Mouse (Mus musculus) heart, embryonic 15.5 days (tissue): ENCODE results near the gene Mtfp1. TPM values are rescaled to one million over a fixed set of nuclear protein-coding genes. Genes with fewer than 3 reads are reported as not detected.

Source experiments
- ATAC-seq: fragments of 200-750 bp; cut with Nextera tagmentation; replicated peaks from 2 replicates; pipeline ENCODE4 v1.8.0; 2017; ENCODE audit warnings: low read depth, moderate TSS enrichment; ENCODE audit not compliant: insufficient number of reproducible peaks, insufficient read depth, low FRiP score
- H3K27ac ChIP-seq: fragments of 300-500 bp; sonication (generic); 2 replicates; pipeline ENCODE4 v1.5.1; 2015; ENCODE audit warnings: mild to moderate bottlenecking, inconsistent platforms
- H3K27me3 ChIP-seq: fragments of 300-500 bp; sonication (generic); 2 replicates; pipeline ENCODE4 v1.6.1; 2015; ENCODE audit warnings: inconsistent platforms
- H3K36me3 ChIP-seq: fragments of 300-500 bp; sonication (generic); 2 replicates; pipeline ENCODE4 v1.6.1; 2015; ENCODE audit warnings: mild to moderate bottlenecking, inconsistent platforms
- H3K4me1 ChIP-seq: fragments of 300-500 bp; sonication (generic); replicated peaks from 2 replicates; pipeline ENCODE4 v1.6.1; 2015; ENCODE audit warnings: inconsistent platforms
- H3K4me2 ChIP-seq: fragments of 300-500 bp; sonication (generic); 2 replicates; pipeline ENCODE4 v1.6.1; 2015; ENCODE audit warnings: inconsistent platforms, mild to moderate bottlenecking, moderate library complexity
- H3K4me3 ChIP-seq: fragments of 300-500 bp; sonication (generic); 2 replicates; pipeline ENCODE4 v1.5.1; 2015; ENCODE audit warnings: mild to moderate bottlenecking, inconsistent platforms
- H3K9ac ChIP-seq: fragments of 300-500 bp; sonication (generic); 2 replicates; pipeline ENCODE4 v1.6.1; 2015; ENCODE audit warnings: mild to moderate bottlenecking, inconsistent platforms
- H3K9me3 ChIP-seq: fragments of 300-500 bp; sonication (generic); replicated peaks from 2 replicates; pipeline ENCODE4 v1.6.1; 2016; ENCODE audit warnings: inconsistent platforms
- WGBS: fragments of 180-500 bp; shearing (Covaris S2); methylation state at CpG from one replicate; pipeline ENCODE4 v1.1.7; 2015; ENCODE audit warnings: mixed read lengths; 5-methylcytosine and 5-hydroxymethylcytosine counted together
- polyA plus RNA-seq: library from polyadenylated mRNA; unstranded; fragments of >200 nt; fragmentation: Nextera tagmentation; extraction: Ambion mirVana; gene quantifications from 2 replicates; pipeline ENCODE4 v1.2.1, GENCODE M21; 2015

Mtfp1 gene
- polyA plus RNA-seq, 1 experiment from 2014 or later = 32.8 TPM

DNA sequence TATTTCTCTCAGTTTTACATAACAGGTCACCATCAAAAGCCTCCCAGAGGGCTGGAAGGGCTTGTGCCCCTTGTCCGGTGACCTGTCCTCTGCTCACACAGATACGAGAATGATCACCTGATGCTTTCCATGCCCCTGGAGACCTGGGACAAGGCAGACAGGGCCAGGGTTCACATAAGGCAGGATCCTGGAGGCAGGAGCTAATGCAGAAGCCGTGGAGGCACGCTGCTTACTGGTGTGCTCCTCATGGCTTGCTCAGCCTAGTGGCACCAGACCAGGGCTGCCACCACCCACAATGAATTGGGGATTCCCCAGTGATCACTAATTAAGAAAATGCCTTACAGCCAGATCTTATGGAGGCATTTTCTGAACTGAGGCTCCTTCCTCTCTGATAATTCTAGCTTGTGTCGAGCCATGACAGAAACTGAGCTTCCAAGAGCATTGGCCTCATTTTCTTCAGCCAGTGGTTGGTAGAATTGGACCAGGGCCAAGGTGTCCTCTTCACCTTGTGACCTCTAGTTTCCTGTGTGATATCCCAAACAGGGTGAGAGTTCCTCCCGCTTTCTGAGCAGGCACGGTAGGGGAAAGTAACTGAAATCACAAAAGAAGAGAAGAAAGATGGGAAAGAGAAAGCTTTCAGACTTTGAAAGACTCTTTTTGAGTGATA lies 16.8 kb downstream of the Mtfp1 start:
- H3K4me2 ChIP-seq = no peak overlapping the region
- H3K27ac ChIP-seq = no peak overlapping the region
- no peak overlapping the region for H3K4me3 ChIP-seq
- no peaks in the 10 kb centered on the region for H3K36me3 ChIP-seq
- H3K9me3 ChIP-seq = no peaks in the 10 kb centered on the region
- H3K4me1 ChIP-seq = no peaks in the 10 kb centered on the region
- ATAC-seq = no peak
- no peak overlapping the region for H3K9ac ChIP-seq
- 71% methylated on average over 7 of the region's 7 CpGs for WGBS
- H3K27me3 ChIP-seq = peaks cover 4% of the 10 kb centered on the region; the same call in 1 of the 2 replicates

DNA sequence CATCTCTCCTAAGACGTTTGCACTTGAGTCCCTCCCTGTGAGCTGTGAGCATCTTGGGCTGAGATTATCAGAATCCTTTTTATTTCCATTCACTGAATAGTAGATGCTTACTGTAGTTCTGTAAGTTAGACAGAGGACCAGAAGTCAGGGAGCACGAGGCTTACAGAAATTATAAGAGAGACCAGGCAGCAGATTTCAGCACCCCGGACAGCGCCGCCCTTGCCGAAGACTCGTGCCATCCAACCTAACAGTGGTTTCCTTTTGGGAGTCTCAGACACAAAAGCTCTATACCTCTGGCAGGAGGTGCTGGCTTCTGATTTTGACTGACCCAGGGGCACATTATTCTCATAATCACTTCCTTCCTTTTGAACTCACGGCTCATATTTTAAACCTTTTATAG lies 18.6 kb downstream of the Mtfp1 start:
- Histone ChIP-seq H3K9me3 (no peaks in the 10 kb centered on the region), H3K4me1 (no peaks in the 10 kb centered on the region), H3K4me2 (no peak overlapping the region), H3K4me3 (no peak overlapping the region), H3K27me3 (peaks cover 4% of the 10 kb centered on the region; the same call in 1 of the 2 replicates), H3K27ac (no peak overlapping the region), H3K9ac (no peak overlapping the region), H3K36me3 (no peaks in the 10 kb centered on the region)
- no peak for ATAC-seq
- WGBS = 11% methylated on average over 8 of the region's 8 CpGs

DNA sequence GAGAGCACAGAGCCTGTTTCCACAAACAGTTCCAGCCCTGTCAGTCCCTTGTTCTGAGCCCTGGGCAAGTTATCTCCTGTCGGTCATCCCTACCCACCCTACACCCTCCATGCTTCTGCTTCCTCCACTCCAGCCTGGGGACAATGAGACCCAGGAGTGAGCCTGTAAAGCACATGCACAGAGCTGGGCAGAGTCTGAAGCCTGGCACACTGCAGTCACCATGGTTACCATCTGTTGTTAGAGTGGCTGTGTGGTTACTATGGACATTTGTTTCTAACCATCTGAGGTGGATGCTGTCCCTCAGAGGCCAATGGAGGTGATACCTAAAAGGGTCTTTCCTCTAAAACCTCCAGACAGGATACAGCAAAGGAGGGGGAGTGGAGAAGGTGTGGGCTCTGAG lies 25.6 kb downstream of the Mtfp1 start:
- Histone ChIP-seq H3K27me3 (no peaks in the 10 kb centered on the region), H3K9me3 (no peaks in the 10 kb centered on the region), H3K4me2 (no peak overlapping the region), H3K4me3 (no peak overlapping the region), H3K9ac (no peak overlapping the region), H3K27ac (no peak overlapping the region), H3K36me3 (no peaks in the 10 kb centered on the region), H3K4me1 (no peaks in the 10 kb centered on the region)
- WGBS = 68% methylated on average over 1 of the region's 1 CpGs
- no peak for ATAC-seq

DNA sequence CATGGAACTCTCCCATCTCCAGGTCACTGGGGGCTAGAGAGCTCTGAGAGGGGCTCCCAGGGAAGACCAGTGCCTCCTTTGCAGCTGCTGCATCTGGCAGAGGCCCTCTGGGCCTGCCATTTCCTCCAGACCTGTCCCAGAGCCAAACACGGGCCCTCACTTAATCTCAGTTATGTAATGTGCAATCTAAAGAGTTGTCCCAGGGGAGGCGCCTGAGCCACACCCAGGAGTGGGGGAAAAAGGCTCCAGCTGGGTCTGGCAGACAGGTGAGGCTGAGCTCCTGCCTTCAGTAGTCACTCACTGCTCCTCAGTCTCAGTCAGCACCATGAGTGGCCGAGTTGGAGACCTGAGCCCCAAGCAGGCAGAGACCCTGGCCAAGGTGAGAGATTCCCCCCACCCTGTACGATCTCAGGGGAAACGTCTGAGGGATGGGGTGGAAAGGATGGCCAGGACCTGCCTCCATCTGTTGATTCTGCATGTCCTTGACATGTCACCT lies 30.6 kb downstream of the Mtfp1 start, which contains the start of gene Sec14l3:
Gene Sec14l3 (plus strand): TSS at position 215 of the 496 bp plus-strand sequence.
- no peaks in the 10 kb centered on the region for H3K27me3 ChIP-seq
- no peak within 1 kb of the TSS for H3K4me2 ChIP-seq
- no peak within 1 kb of the TSS for H3K4me3 ChIP-seq
- 43% methylated on average over 5 of the region's 5 CpGs for WGBS
- no peaks in the 10 kb centered on the region for H3K36me3 ChIP-seq
- H3K27ac ChIP-seq = no peak within 1 kb of the TSS
- H3K9me3 ChIP-seq = no peaks in the 10 kb centered on the region
- no peak for ATAC-seq
- H3K9ac ChIP-seq = no peak within 1 kb of the TSS
- no peaks in the 10 kb centered on the region for H3K4me1 ChIP-seq

DNA sequence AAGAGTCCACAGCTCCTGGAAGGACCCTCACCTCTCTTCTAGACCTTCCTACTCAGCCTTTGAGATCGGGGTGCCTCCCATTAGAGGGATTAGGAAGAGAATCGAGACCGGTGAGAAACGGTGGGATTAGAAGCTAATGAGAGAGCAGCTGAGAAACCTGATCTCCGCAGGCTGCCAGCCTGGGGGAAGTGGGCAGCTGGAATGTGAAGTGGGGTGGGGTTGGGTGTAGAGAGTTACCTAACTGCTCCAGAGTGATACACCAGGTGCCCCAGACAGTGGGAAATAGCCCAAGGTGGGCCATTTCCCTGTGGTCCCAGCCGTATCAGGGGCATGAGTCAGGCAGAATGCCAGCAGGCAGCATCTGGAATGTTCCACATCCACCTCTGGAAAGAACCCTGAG lies 32.3 kb downstream of the Mtfp1 start:
- WGBS = 37% methylated on average over 6 of the region's 6 CpGs

DNA sequence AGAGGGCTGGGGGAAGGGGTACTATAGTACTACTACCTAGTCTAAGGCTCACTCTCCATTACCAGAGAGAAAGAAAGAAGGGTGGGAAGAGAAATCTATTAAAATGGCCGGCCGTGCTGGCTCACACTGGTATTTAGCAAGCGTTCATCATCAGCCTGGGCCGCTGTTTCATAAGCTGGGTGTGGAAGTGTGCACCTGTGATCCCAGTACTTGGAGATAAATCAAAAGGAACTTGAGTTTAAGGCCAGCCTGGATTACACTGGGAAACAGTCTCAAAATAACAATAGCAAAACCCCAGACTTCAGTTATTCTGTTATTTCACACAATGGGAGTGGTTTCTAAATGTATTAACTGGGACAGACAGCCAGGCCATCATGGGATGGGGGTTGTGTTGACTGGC lies 32.7 kb downstream of the Mtfp1 start:
- Histone ChIP-seq H3K36me3 (no peaks in the 10 kb centered on the region), H3K27ac (no peak overlapping the region), H3K4me1 (no peaks in the 10 kb centered on the region), H3K4me2 (no peak overlapping the region), H3K27me3 (no peaks in the 10 kb centered on the region), H3K4me3 (no peak overlapping the region), H3K9ac (no peak overlapping the region), H3K9me3 (no peaks in the 10 kb centered on the region)
- WGBS = 82% methylated on average over 4 of the region's 4 CpGs
- ATAC-seq = no peak

More for the DNA sequence above, 32.3 kb downstream of the Mtfp1 start:
- Histone ChIP-seq H3K4me1 (no peaks in the 10 kb centered on the region), H3K36me3 (no peaks in the 10 kb centered on the region), H3K27ac (no peak overlapping the region), H3K9me3 (no peaks in the 10 kb centered on the region), H3K9ac (no peak overlapping the region), H3K4me2 (no peak overlapping the region), H3K27me3 (no peaks in the 10 kb centered on the region), H3K4me3 (no peak overlapping the region)
- ATAC-seq = no peak

DNA sequence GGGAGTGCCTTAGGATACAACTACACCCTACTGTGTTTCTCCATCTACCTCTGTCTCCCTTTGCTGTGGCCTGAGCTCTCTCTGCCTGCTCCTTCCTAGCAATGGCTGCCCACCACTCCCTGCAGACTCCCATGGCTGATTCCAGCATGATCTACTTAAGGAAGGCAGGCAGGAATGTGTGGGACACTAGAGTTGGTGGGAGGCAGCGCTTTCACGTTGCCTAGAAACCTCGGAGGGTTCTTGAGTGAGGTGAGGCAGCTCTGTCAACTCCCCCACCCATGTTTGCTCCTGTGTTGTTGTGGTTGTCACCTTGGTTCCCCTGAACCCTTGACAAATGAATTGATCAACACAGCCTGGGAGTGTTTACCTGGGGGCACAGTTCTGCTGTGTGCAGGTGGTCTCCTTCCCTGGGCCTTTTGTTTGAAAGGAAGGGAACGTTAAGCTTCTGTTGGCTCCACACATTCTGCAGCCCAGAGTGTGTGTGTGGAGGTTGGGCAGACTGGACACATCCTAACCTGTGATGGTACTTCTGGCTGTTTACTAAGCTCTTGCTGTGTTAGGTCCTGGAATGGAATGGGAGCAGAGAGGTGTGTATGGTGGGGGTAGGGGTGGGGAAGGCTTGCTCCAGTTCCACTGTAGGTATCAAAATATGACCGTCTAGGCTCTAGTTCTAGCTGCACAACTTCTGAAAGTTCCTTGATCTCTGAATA lies 34.2 kb downstream of the Mtfp1 start:
- WGBS = 64% methylated on average over 5 of the region's 5 CpGs
- Histone ChIP-seq H3K9me3 (no peaks in the 10 kb centered on the region), H3K27ac (no peak overlapping the region), H3K9ac (no peak overlapping the region), H3K27me3 (no peaks in the 10 kb centered on the region), H3K4me3 (no peak overlapping the region), H3K36me3 (no peaks in the 10 kb centered on the region), H3K4me2 (no peak overlapping the region), H3K4me1 (no peaks in the 10 kb centered on the region)
- no peak for ATAC-seq

DNA sequence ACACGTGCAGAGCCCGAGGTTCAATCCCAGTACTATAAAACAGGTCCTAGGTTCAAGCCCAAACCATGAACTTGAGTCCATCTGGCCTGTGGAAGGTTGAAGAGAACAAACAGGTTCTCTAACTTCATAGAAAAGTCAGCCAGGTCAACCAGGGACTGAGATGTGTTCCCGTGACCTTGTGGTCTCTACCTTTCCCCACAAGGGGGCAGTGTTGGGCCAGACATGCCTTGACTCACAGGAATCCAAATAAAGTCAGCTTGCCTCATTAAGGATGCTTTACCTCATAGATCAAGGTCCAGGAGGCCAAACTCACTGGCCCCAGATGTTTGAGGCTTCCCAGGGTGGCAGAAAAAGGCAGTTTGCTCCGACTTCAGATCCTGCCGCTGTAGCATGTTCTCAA lies 41.7 kb downstream of the Mtfp1 start:
- ATAC-seq = no peak
- no peaks in the 10 kb centered on the region for H3K9me3 ChIP-seq
- no peak overlapping the region for H3K4me3 ChIP-seq
- no peak overlapping the region for H3K4me2 ChIP-seq
- H3K27ac ChIP-seq = no peak overlapping the region
- no peaks in the 10 kb centered on the region for H3K36me3 ChIP-seq
- 23% methylated on average over 5 of the region's 5 CpGs for WGBS
- H3K27me3 ChIP-seq = no peaks in the 10 kb centered on the region
- no peak overlapping the region for H3K9ac ChIP-seq
- H3K4me1 ChIP-seq = no peaks in the 10 kb centered on the region

DNA sequence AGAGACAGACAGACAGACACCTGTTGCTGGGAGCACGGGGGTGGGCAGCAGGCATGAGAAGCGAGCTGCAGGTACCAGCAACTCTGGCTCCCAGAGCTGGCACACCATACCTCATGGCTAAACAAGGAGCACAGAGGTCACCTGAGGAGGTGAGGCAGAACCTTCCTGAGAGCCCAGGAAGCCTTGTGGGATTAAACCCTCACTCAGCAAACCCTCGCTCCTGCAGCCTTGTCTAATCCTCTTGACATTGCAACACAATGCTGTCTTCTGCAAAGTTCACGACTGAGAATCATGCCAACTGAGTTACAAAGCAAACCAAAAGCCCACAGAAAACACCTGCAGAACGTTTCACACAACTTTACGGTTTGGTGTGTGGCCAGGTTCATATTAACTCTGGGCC lies 46.8 kb downstream of the Mtfp1 start:
- H3K4me2 ChIP-seq = no peak overlapping the region
- 75% methylated on average over 6 of the region's 6 CpGs for WGBS
- H3K4me1 ChIP-seq = no peaks in the 10 kb centered on the region
- no peak overlapping the region for H3K9ac ChIP-seq
- H3K4me3 ChIP-seq = no peak overlapping the region
- H3K9me3 ChIP-seq = no peaks in the 10 kb centered on the region
- no peak overlapping the region for H3K27ac ChIP-seq
- no peaks in the 10 kb centered on the region for H3K36me3 ChIP-seq
- ATAC-seq = no peak
- no peaks in the 10 kb centered on the region for H3K27me3 ChIP-seq

DNA sequence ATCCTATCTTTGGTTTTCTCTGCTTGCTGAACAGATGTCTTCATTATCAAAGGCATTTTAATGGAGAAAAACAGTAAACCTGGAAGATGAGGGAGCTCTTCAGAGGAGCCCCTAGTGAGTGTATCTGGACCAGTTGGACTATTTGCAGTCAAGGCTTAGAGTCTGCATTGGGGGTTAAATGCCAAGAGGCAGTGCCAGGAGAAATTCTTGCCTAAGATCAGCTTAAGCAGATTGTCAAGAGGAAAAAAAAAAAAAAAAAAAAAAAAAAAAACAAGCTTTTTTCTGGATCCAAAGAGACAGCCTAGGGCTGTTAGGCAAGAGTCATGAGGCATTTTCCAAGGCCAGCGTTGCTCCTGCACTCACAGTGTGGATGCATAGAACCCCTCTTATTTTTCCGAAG lies 47.5 kb downstream of the Mtfp1 start:
- Histone ChIP-seq H3K27ac (no peak overlapping the region), H3K36me3 (no peaks in the 10 kb centered on the region), H3K9ac (no peak overlapping the region), H3K27me3 (no peaks in the 10 kb centered on the region), H3K4me3 (no peak overlapping the region), H3K4me1 (no peaks in the 10 kb centered on the region), H3K4me2 (no peak overlapping the region), H3K9me3 (no peaks in the 10 kb centered on the region)
- WGBS = 86% methylated on average over 2 of the region's 2 CpGs
- ATAC-seq = no peak

DNA sequence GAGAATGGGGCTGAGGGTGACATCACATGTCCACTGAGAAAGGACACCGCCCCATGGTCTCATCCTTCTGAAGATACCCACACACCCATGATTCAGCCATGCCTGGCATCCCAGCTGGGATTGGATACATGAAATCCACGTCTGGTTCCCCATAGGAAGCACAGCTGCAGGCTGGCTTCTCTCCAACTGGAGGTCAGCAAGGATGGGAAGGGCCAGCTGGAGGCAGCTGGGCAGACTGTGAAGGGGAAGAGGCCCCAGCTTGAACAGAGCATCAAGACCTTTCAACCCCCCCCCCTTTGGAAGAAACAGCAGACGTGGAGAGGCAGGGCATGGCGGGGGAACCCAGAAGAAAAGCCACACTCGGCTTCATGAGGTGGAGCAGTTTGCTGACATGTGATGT lies 48.7 kb downstream of the Mtfp1 start:
- Histone ChIP-seq H3K9ac (no peak overlapping the region), H3K4me2 (no peak overlapping the region), H3K4me3 (no peak overlapping the region), H3K36me3 (no peaks in the 10 kb centered on the region), H3K27ac (no peak overlapping the region), H3K9me3 (no peaks in the 10 kb centered on the region), H3K4me1 (no peaks in the 10 kb centered on the region), H3K27me3 (no peaks in the 10 kb centered on the region)
- WGBS = 67% methylated on average over 5 of the region's 5 CpGs
- no peak for ATAC-seq

DNA sequence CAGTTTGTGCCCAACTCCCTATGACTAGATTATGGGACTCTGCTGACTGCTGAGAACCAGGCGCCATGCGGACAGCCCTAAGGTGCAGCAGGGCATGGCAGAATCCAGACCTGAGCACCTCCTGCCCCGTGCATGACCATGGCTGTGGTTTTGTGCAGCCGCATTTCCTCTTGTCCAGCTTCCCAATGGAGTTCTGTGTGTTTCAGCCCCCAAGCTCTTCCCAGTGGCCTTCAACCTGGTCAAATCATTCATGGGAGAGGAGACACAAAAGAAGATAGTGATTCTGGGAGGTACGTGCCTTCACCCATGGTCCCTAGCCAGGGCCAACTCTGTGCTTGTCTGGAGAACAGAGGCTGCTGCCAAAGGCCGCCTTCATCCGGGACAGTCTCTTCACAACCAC lies 52.2 kb downstream of the Mtfp1 start:
- Histone ChIP-seq H3K27ac (no peak overlapping the region), H3K9ac (no peak overlapping the region), H3K9me3 (no peaks in the 10 kb centered on the region), H3K4me1 (no peaks in the 10 kb centered on the region), H3K4me2 (no peak overlapping the region), H3K4me3 (no peak overlapping the region), H3K27me3 (no peaks in the 10 kb centered on the region), H3K36me3 (no peaks in the 10 kb centered on the region)
- ATAC-seq = no peak
- 84% methylated on average over 7 of the region's 7 CpGs for WGBS
